ENCODE assay signal across 8 mouse cellular contexts in genomic region chr2:33753630-33754316, GRCm38 (mm10).
A peak's percentile ranks its signal among the peaks of the same experiment; 100 is the strongest.
DNase-seq lines count a peak whose midpoint lies in the region; ATAC-seq and TF ChIP-seq lines count a peak whose summit lies in the region.

No protein-coding gene starts in this region.

- no peaks in the 10 kb centered on the region for H3K9me3 ChIP-seq in hindbrain, embryonic 13.5 days

- TF ChIP-seq POLR2A in thymus, adult 2 months (IDR thresholded peaks at IDR 0.05; ENCODE audit: control insufficient read depth, extremely low read depth, insufficient read depth, low read length, poor library complexity): no peak

- H3K36me3 ChIP-seq in hindbrain, embryonic 13.5 days: peaks cover 34% of the 10 kb centered on the region
- no peaks in the 10 kb centered on the region for H3K36me3 ChIP-seq in thymus, adult 2 months (ENCODE audit: control insufficient read depth, insufficient read depth, low read length)

- peak; percentile 57 for ATAC-seq in hindbrain, embryonic 13.5 days (ENCODE audit: low FRiP score)

- peak overlapping the region; percentile 50 for H3K27ac ChIP-seq in gastrocnemius, adult 2 months
- H3K27ac ChIP-seq in hindbrain, embryonic 13.5 days: peak overlapping the region; percentile 77
- H3K27ac ChIP-seq in thymus, adult 2 months (ENCODE audit: control insufficient read depth, insufficient read depth, low read length): no peak overlapping the region

- intact Hi-C loops in gastrocnemius, adult 2 months (cut with DNase I): no loop called here

- TF ChIP-seq CTCF in gastrocnemius, adult 2 months (IDR thresholded peaks at IDR 0.05): no peak
- TF ChIP-seq CTCF in thymus, adult 2 months (IDR thresholded peaks at IDR 0.05; ENCODE audit: borderline replicate concordance, control insufficient read depth, extremely low read depth, insufficient read depth, low read length, poor library complexity): no peak

- DNase-seq in adrenal gland, adult 8-10 months: peak; percentile 86
- peak; percentile 86 for DNase-seq in embryo, embryonic 10 days (ENCODE audit: low spot score)
- peak; percentile 93 for DNase-seq in gastrocnemius, adult 2 months
- peak; percentile 80 for DNase-seq in layer of hippocampus, postnatal 36 days
- DNase-seq in lung, postnatal 25 days (ENCODE audit: low spot score): peak; percentile 94
- peak; percentile 87 for DNase-seq in right cerebral cortex, adult 18-20 months
- no peak for DNase-seq in thymus, adult 2 months

- WGBS in hindbrain, embryonic 13.5 days: 25% methylated on average over 15 of the region's 15 CpGs
- WGBS in thymus, adult 2 months: 72% methylated on average over 15 of the region's 15 CpGs

- H3K27me3 ChIP-seq in hindbrain, embryonic 13.5 days: no peaks in the 10 kb centered on the region
- H3K27me3 ChIP-seq in thymus, adult 2 months (ENCODE audit: control insufficient read depth, insufficient read depth, low read length): no peaks in the 10 kb centered on the region

- H3K9ac ChIP-seq in hindbrain, embryonic 13.5 days: 0 out of 2 replicates have a peak overlapping the region, but pooled peaks have one; percentile 39

- peak overlapping the region; percentile 45 for H3K4me3 ChIP-seq in gastrocnemius, adult 2 months
- H3K4me3 ChIP-seq in hindbrain, embryonic 13.5 days: no peak overlapping the region
- no peak overlapping the region for H3K4me3 ChIP-seq in thymus, adult 2 months (ENCODE audit: control insufficient read depth, insufficient read depth, low read length)

- peaks cover 72% of the 10 kb centered on the region for H3K4me1 ChIP-seq in hindbrain, embryonic 13.5 days (replicated peaks)
- peaks cover 59% of the 10 kb centered on the region for H3K4me1 ChIP-seq in thymus, adult 2 months (replicated peaks; ENCODE audit: control insufficient read depth, insufficient read depth, low read length)

- H3K4me2 ChIP-seq in hindbrain, embryonic 13.5 days: no peak overlapping the region
